Mouse (Mus musculus) layer of hippocampus, adult 2 months (tissue): ENCODE data around the gene Metrnl. TPM values are rescaled to one million over a fixed set of nuclear protein-coding genes. Genes with fewer than 3 reads are reported as not detected.
A peak's percentile ranks its signal among the peaks of the same experiment; 100 is the strongest.
"Not testable (repeated sequence)": the region's sequence is repeated elsewhere in the genome, so short reads cannot be mapped to it uniquely, and the experiment has no call there.

ENCODE experiments used
- DNase-seq, 2 experiments: peaks; one replicate each; pipeline ENCODE4 v3.0.0; 2022; ENCODE audit warnings: low spot score in 2 of 2
- H3K27ac ChIP-seq: fragments of 200-600 bp; 2 replicates; pipeline ENCODE4 v1.8.1; 2022
- H3K4me3 ChIP-seq: fragments of 200-600 bp; 2 replicates; pipeline ENCODE4 v1.8.1; 2022; ENCODE audit warnings: mild to moderate bottlenecking
- CTCF ChIP-seq: fragments of 200-600 bp; conservative IDR thresholded peaks from 2 replicates; pipeline ENCODE4 v1.8.1; 2022; ENCODE audit warnings: antibody characterized with exemption, mild to moderate bottlenecking, moderate library complexity
- long read RNA-seq, 2 experiments: library from polyadenylated mRNA; stranded (forward); transcript quantifications; one replicate each; pipeline ENCODE4 v2.0.0; 2021; ENCODE audit warnings: borderline mapping rate in 2 of 2
- total RNA-seq, 2 experiments: library from RNA; stranded (reverse); gene quantifications; 2 replicates each; pipeline ENCODE4 v1.2.3; 2021

The Metrnl gene
- 10 to 100 TPM; 10.3 to 10.7 TPM for total RNA-seq
- long read RNA-seq, experiment 1, partial matches to known transcripts, result 0 of 7 reads
- long read RNA-seq, experiment 1, other reads (novel, unspliced or antisense), result 4 of 7 reads
- long read RNA-seq, experiment 2, transcript Metrnl-201 (4 exons, 1,401 nt), result major isoform, 15 of 22 reads
- long read RNA-seq, experiment 2, partial matches to known transcripts, result 0 of 22 reads
- long read RNA-seq, experiment 2, other reads (novel, unspliced or antisense), result 7 of 22 reads

GRCm38 (mm10) chr11:121701244-121701643 is at the start of gene Metrnl:
Metrnl (plus strand) TSS chr11:121701544.
- TF ChIP-seq CTCF, result no peak
- H3K27ac ChIP-seq, result peak within 1 kb of the TSS; percentile 79
- no peak for DNase-seq
- peak within 1 kb of the TSS; percentile 76 for H3K4me3 ChIP-seq

DNA sequence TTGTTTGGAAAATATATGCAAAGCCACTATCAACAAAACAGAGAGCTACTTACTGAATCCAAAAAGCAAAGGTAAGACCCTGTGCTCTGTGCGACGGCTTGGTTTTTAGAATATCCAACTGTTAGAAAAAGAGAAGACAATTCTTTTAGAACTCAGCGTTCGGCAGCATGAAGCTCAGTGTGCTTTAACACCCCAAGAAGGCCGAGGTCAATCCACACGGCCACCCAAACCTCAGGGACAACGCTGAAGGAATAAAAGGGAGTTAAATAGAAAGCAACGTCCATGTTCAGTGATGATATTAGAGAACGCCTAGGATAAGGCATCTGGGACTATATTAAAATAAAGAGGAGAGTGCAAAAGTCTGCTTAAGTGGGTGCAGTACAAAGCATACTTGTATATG is 49.8 kb upstream of the Metrnl start:
- no peak overlapping the region for H3K4me3 ChIP-seq
- no peak for DNase-seq
- no peak for TF ChIP-seq CTCF
- no peak overlapping the region for H3K27ac ChIP-seq

GRCm38 (mm10) chr11:121651983-121652382 is 49.4 kb upstream of the Metrnl start:
- Histone ChIP-seq H3K4me3 (no peak overlapping the region), H3K27ac (no peak overlapping the region)
- TF ChIP-seq CTCF, result no peak
- no peak for DNase-seq

- TF ChIP-seq CTCF, result peak; percentile 74
- Histone ChIP-seq H3K4me3 (no peak overlapping the region), H3K27ac (peak overlapping the region; percentile 78; the same call in 1 of the 2 replicates)
- DNase-seq, result peak in 1 of 2 experiments; percentile 53
These were observed 48.6 kb upstream of the Metrnl start for GRCm38 (mm10) chr11:121652547-121653305.

DNA sequence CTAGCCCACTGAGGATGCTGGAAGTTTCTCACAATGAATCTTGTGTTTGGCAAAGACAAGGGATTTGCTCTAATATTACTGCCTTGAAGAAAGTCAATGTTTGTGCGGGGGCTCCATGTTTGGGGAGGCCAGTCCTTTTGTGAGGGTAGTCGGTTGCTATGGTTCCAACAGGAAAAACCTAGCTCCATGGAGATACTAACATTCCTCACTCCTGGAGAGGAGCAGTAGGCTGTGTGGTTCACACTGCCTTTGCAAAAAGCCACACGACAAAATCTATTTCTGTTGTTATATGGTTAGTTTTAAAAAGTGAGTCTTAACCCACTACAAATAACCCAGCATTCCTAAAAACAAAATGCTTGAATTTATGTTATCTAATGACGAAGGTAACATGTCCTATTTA is 47.7 kb upstream of the Metrnl start:
- Histone ChIP-seq H3K27ac (peak overlapping the region; percentile 78), H3K4me3 (no peak overlapping the region)
- no peak for DNase-seq
- no peak for TF ChIP-seq CTCF

GRCm38 (mm10) chr11:121654406-121654945 is 46.9 kb upstream of the Metrnl start:
- TF ChIP-seq CTCF, result no peak
- Histone ChIP-seq H3K27ac (peak overlapping the region; percentile 78), H3K4me3 (no peak overlapping the region)
- no peak for DNase-seq

GRCm38 (mm10) chr11:121655166-121655806 is 46.1 kb upstream of the Metrnl start:
- no peak overlapping the region for H3K4me3 ChIP-seq
- no peak for TF ChIP-seq CTCF
- no peak overlapping the region for H3K27ac ChIP-seq
- no peak for DNase-seq

DNA sequence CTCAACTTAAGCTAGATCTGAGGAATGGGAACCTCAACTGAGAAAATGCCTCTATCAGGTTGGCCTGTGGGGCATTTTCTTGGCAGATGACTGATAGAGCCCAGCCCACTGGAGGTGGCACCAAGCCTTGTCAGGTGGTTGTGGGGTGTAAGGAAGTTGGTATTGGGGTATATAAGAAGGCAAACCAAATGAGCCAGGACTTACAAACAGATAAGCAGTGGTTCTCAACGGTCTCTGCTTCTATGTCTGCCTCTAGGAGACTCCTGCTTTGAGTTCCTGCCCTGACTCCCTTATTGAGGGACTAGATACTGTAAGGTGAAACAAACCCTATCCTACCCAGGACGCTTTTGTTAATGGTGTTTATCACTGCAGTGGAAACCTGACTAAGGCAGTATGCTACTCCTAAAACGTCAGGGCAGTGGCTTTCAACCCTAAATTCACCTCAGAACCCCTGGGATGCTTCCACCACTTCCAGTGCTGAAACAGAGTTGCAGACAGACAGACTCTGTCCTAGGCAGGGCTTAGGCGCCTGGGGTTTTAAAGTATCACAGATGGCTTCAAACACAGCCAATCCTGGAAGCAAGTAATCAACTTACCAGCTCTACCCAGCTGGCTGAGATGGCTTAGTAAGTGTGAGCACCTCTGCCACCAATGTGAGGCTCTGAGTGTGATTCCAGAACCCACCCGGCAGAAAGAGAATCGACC is 45.4 kb upstream of the Metrnl start:
- TF ChIP-seq CTCF, result no peak
- DNase-seq, result no peak
- no peak overlapping the region for H3K27ac ChIP-seq
- H3K4me3 ChIP-seq, result no peak overlapping the region

GRCm38 (mm10) chr11:121658151-121658550 is 43.2 kb upstream of the Metrnl start:
- no peak overlapping the region for H3K27ac ChIP-seq
- no peak overlapping the region for H3K4me3 ChIP-seq
- no peak for DNase-seq
- TF ChIP-seq CTCF, result peak; percentile 65

GRCm38 (mm10) chr11:121660604-121661003 is 40.7 kb upstream of the Metrnl start:
- DNase-seq, H3K4me3 ChIP-seq, H3K27ac ChIP-seq: not testable (repeated sequence)

GRCm38 (mm10) chr11:121661116-121661515 is 40.2 kb upstream of the Metrnl start:
- TF ChIP-seq CTCF, result no peak
- DNase-seq, result no peak

DNA sequence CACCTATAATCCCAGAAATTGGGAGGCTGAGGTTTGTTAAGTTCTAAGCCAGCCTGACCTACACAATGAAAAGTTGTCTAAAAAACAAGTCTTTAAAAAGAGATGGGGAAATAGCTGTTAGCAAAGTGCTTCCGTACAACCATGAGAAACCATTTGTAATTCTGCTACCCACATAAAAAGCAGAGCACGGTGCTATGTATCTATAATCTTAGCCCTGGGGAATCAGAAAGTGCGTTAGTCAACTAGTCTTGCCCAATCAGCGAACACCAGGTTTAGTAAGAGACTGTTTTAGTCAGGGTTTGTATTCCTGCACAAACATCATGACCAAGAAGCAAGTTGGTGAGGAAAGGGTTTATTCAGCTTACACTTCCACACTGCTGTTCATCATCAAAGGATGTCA is 33.8 kb upstream of the Metrnl start:
- no peak for TF ChIP-seq CTCF
- Histone ChIP-seq H3K4me3 (no peak overlapping the region), H3K27ac (no peak overlapping the region)
- DNase-seq, result no peak

More at GRCm38 (mm10) chr11:121661116-121661515, 40.2 kb upstream of the Metrnl start:
- Histone ChIP-seq H3K27ac (no peak overlapping the region), H3K4me3 (no peak overlapping the region)
